Mouse (Mus musculus) erythroblast, embryonic 14.5 days (primary cell): ENCODE results near the gene Ints13.

ENCODE experiments used
- GATA1 ChIP-seq: IDR thresholded peaks from 2 replicates; pipeline ENCODE4 v1.6.1; 2012; ENCODE audit warnings: low read length, inconsistent platforms, mixed read lengths
- TAL1 ChIP-seq: IDR thresholded peaks from 3 replicates; pipeline ENCODE4 v1.6.1; 2012; ENCODE audit warnings: low read length, inconsistent platforms, mixed read lengths

- no peak for TF ChIP-seq TAL1
- TF ChIP-seq GATA1 = no peak
These were observed at the start of gene Ints13 for GRCm38 (mm10) chr6:146577310-146578109.
